Mouse (Mus musculus) urinary bladder, adult 2 months (tissue): Measurements from ENCODE around the gene Gstp2. TPM values are rescaled to one million over a fixed set of nuclear protein-coding genes. Genes with fewer than 3 reads are reported as not detected.

Source experiments
- polyA plus RNA-seq: library from polyadenylated mRNA; depleted of rRNA; stranded (reverse); fragments of >200 nt; gene quantifications from 2 replicates; pipeline ENCODE4 v1.2.3, GENCODE M21; 2012; rRNA removed

The Gstp2 gene
- polyA plus RNA-seq, 1 experiment: 69.1 TPM

Other genes starting within 250 kb of the Gstp2 start
- 49.2 and 63.0 TPM in 2 replicates for gene Chka, start 194.2 kb downstream of the Gstp2 start, polyA plus RNA-seq
- gene Tcirg1, start 138.9 kb downstream of the Gstp2 start, polyA plus RNA-seq: 88.3 and 112 TPM in 2 replicates
- 223 and 242 TPM in 2 replicates for gene Ndufs8, start 133.2 kb downstream of the Gstp2 start, polyA plus RNA-seq
- 6.8 TPM in 2 replicates for gene Aldh3b1, start 116.2 kb downstream of the Gstp2 start, polyA plus RNA-seq
- gene Unc93b1, start 110.8 kb downstream of the Gstp2 start, polyA plus RNA-seq: 85.1 and 99.6 TPM in 2 replicates
- 0.73 and 0.78 TPM in 2 replicates for gene Aldh3b3, start 87.4 kb downstream of the Gstp2 start, polyA plus RNA-seq
- gene Aldh3b2, start 73.7 kb downstream of the Gstp2 start, polyA plus RNA-seq: 108 and 135 TPM in 2 replicates
- gene Acy3, start 59.5 kb downstream of the Gstp2 start, polyA plus RNA-seq: 13.0 and 15.0 TPM in 2 replicates
- 0.03 TPM in 1 of 2 replicates, not detected in the other for gene Tbx10, start 53.3 kb downstream of the Gstp2 start, polyA plus RNA-seq
- gene Nudt8, start 45.4 kb downstream of the Gstp2 start, polyA plus RNA-seq: 5.1 and 7.5 TPM in 2 replicates
- 3.2 and 3.6 TPM in 2 replicates for gene Gm49405, start 45.4 kb downstream of the Gstp2 start, polyA plus RNA-seq
- gene Doc2g, start 42.7 kb downstream of the Gstp2 start, polyA plus RNA-seq: 9.9 and 11.1 TPM in 2 replicates
- gene Ndufv1, start 33.2 kb downstream of the Gstp2 start, polyA plus RNA-seq: 157 and 167 TPM in 2 replicates
- gene Gstp1, start 8.0 kb downstream of the Gstp2 start, polyA plus RNA-seq: 582 and 591 TPM in 2 replicates
- 5.5 and 7.1 TPM in 2 replicates for gene Gstp3, start 13.5 kb upstream of the Gstp2 start, polyA plus RNA-seq
- gene Cabp2, start 35.6 kb upstream of the Gstp2 start, polyA plus RNA-seq: not detected in 2 replicates
- gene Cdk2ap2, start 51.2 kb upstream of the Gstp2 start, polyA plus RNA-seq: 74.4 and 89.6 TPM in 2 replicates
- 44.1 and 45.2 TPM in 2 replicates for gene Pitpnm1, start 54.0 kb upstream of the Gstp2 start, polyA plus RNA-seq
- gene Aip, start 79.8 kb upstream of the Gstp2 start, polyA plus RNA-seq: 154 and 160 TPM in 2 replicates
- 0.04 and 0.10 TPM in 2 replicates for gene Gpr152, start 93.8 kb upstream of the Gstp2 start, polyA plus RNA-seq
- 0.30 and 0.31 TPM in 2 replicates for gene Cabp4, start 98.0 kb upstream of the Gstp2 start, polyA plus RNA-seq
- 243 and 277 TPM in 2 replicates for gene Coro1b, start 102.6 kb upstream of the Gstp2 start, polyA plus RNA-seq
- gene Ptprcap, start 107.6 kb upstream of the Gstp2 start, polyA plus RNA-seq: 4.2 and 4.4 TPM in 2 replicates
- 42.6 and 51.9 TPM in 2 replicates for gene Rps6kb2, start 117.3 kb upstream of the Gstp2 start, polyA plus RNA-seq
- gene Carns1, start 129.5 kb upstream of the Gstp2 start, polyA plus RNA-seq: 18.7 and 21.7 TPM in 2 replicates
- 2.9 and 3.9 TPM in 2 replicates for gene Tbc1d10c, start 145.3 kb upstream of the Gstp2 start, polyA plus RNA-seq
- gene Ppp1ca, start 146.0 kb upstream of the Gstp2 start, polyA plus RNA-seq: 257 and 304 TPM in 2 replicates
- 19.2 and 23.2 TPM in 2 replicates for gene Rad9a, start 155.6 kb upstream of the Gstp2 start, polyA plus RNA-seq
- gene Clcf1, start 168.2 kb upstream of the Gstp2 start, polyA plus RNA-seq: 10.8 and 13.1 TPM in 2 replicates
- not detected in 2 replicates for gene AC109138.7, start 168.3 kb upstream of the Gstp2 start, polyA plus RNA-seq
- 76.4 and 82.1 TPM in 2 replicates for gene Pold4, start 185.9 kb upstream of the Gstp2 start, polyA plus RNA-seq
- gene Ssh3, start 223.2 kb upstream of the Gstp2 start, polyA plus RNA-seq: 83.3 and 90.8 TPM in 2 replicates
- gene Ankrd13d, start 237.1 kb upstream of the Gstp2 start, polyA plus RNA-seq: 13.6 and 18.6 TPM in 2 replicates